Mouse (Mus musculus): ENCODE measurements around the gene Ttc28. TPM values are rescaled to one million over a fixed set of nuclear protein-coding genes. Genes with fewer than 3 reads are reported as not detected.

Ttc28 gene
- polyA plus RNA-seq, 1 experiment from 2014 or later, result 0.85 TPM

DNA sequence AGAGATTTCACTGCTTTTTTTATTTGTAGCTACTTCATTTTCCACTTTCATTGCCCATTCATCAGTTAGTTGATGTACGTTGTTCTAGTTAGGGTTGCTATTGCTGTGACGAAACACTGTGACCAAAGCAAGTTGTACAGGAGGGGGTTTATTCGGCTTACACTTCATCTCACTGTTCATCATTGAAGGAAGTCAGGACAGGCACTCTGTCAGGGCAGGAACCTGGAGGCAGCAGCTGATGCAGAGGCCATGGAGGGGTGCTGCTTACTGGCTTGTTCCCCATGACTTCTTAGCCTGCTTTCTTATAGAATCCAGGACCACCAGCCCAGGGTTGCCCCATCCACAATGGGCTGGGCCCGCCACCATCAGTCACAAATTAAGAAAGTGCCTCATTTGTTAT, 19.2 kb downstream of the Ttc28 start:
- H3K36me3 ChIP-seq (ENCODE audit: control insufficient read depth, insufficient read depth), result no peaks in the 10 kb centered on the region
- no peak overlapping the region for H3K4me3 ChIP-seq (ENCODE audit: low read depth, low read length)
- no peaks in the 10 kb centered on the region for H3K4me1 ChIP-seq (ENCODE audit: control insufficient read depth, low read depth, low read length)
- no peak overlapping the region for H3K4me2 ChIP-seq (ENCODE audit: low read depth, low read length)
- no peaks in the 10 kb centered on the region for H3K9me3 ChIP-seq (replicated peaks; ENCODE audit: control insufficient read depth, low read length)
- no peak for ATAC-seq (ENCODE audit: low read depth)
- H3K9ac ChIP-seq (ENCODE audit: low read depth, low read length), result no peak overlapping the region
- no peak overlapping the region for H3K27ac ChIP-seq (ENCODE audit: low read length)
- WGBS (ENCODE audit: insufficient replicate concordance), result 66% methylated on average over 4 of the region's 4 CpGs
- H3K27me3 ChIP-seq (ENCODE audit: control insufficient read depth, insufficient read depth, low read depth, low read length), result no peaks in the 10 kb centered on the region

DNA sequence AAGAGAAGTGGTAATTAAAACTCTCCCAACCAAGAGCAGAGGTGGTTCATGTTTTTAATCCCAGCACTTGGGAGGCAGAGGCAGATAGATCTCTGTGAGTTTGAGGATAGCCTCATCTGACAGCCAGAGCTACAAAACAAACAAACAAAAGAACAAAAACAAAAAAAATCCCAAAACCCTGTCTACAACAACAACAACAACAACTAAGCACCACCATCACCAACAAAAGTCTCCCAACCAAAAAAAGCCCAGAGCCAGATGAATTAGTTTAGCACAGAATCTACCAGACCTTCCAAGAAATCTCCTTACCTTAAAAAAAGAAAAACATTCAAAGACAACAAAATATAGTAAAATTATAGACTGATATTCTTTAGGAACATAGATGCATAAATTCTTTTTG, 20.7 kb downstream of the Ttc28 start:
- Histone ChIP-seq H3K36me3 (ENCODE audit: control insufficient read depth, insufficient read depth) (no peaks in the 10 kb centered on the region), H3K27ac (ENCODE audit: low read length) (no peak overlapping the region), H3K4me2 (ENCODE audit: low read depth, low read length) (no peak overlapping the region), H3K27me3 (ENCODE audit: control insufficient read depth, insufficient read depth, low read depth, low read length) (no peaks in the 10 kb centered on the region), H3K4me1 (ENCODE audit: control insufficient read depth, low read depth, low read length) (no peaks in the 10 kb centered on the region), H3K9ac (ENCODE audit: low read depth, low read length) (no peak overlapping the region), H3K4me3 (ENCODE audit: low read depth, low read length) (no peak overlapping the region), H3K9me3 (replicated peaks; ENCODE audit: control insufficient read depth, low read length) (no peaks in the 10 kb centered on the region)
- ATAC-seq (ENCODE audit: low read depth), result no peak

DNA sequence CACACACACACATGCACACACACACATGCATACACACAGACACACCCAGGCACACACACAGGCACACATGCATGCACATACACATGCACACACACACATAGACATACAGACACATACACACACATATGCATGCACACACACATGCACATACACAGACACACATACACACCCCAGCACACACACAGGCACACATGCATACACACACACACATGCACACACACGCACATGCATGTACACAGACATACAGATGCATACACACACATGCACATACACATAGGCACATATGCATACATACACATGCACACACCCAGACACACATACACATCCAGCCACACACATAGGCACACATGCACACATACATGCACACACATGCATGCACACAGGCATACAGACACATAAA, 27.1 kb downstream of the Ttc28 start:
- no peaks in the 10 kb centered on the region for H3K27me3 ChIP-seq (ENCODE audit: control insufficient read depth, insufficient read depth, low read depth, low read length)
- H3K36me3 ChIP-seq (ENCODE audit: control insufficient read depth, insufficient read depth), result no peaks in the 10 kb centered on the region
- WGBS (ENCODE audit: insufficient replicate concordance), result 83% methylated on average over 1 of the region's 1 CpGs
- no peaks in the 10 kb centered on the region for H3K9me3 ChIP-seq (replicated peaks; ENCODE audit: control insufficient read depth, low read length)
- H3K4me1 ChIP-seq (ENCODE audit: control insufficient read depth, low read depth, low read length), result no peaks in the 10 kb centered on the region
- no peak overlapping the region for H3K27ac ChIP-seq (ENCODE audit: low read length)
- H3K4me2 ChIP-seq (ENCODE audit: low read depth, low read length), result no peak overlapping the region
- no peak for ATAC-seq (ENCODE audit: low read depth)
- H3K9ac ChIP-seq (ENCODE audit: low read depth, low read length), result no peak overlapping the region
- H3K4me3 ChIP-seq (ENCODE audit: low read depth, low read length), result no peak overlapping the region

DNA sequence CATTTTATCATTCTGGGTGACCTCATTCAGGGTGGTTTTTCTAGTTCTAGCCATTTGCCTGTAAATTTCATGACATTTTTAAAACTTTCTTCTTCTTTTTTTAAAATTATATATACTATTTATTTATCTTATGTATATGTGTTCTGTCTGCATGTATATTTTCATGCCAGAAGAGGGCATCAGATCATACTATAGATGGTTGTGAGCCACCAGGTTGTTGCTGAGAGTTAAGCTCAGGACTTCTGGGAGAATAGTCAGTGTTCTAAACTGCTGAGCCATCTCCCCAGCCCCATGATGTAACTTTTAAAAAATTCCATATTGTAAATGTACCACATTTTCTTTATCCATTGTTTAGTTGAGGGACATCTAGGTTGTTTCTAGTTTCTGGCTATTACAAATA, 29.3 kb downstream of the Ttc28 start:
- no peak for ATAC-seq (ENCODE audit: low read depth)
- Histone ChIP-seq H3K36me3 (ENCODE audit: control insufficient read depth, insufficient read depth) (no peaks in the 10 kb centered on the region), H3K4me1 (ENCODE audit: control insufficient read depth, low read depth, low read length) (no peaks in the 10 kb centered on the region)

DNA sequence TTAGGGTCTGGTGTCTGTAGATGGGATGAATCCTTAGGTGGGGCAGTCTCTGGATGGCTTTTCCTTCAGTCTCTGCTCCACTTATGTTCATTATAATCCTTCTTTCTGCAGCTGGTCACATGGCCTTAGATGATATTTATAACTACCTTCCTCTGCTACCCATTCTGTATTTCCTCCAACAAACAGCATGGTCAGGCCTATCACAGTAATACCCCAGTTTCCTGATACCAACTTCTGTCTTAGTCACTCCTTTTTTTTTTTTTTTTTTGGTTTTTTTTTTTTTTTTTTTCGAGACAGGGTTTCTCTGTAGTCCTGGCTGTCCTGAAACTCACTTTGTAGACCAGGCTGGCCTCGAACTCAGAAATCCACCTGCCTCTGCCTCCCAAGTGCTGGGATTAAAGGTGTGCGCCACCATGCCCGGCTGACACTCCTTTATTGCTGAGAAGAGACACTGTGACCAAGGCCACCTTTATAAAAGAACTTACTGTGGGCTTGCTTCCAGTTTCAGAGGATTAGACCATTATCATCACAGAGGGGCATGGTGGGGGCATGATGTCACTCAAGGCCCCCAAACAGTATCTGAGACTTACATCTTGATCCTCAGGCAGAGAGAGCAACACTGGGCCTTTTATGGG, 30.5 kb downstream of the Ttc28 start:
- H3K4me1 ChIP-seq (ENCODE audit: control insufficient read depth, low read depth, low read length), result no peaks in the 10 kb centered on the region
- WGBS (ENCODE audit: insufficient replicate concordance), result 61% methylated on average over 4 of the region's 4 CpGs
- no peak overlapping the region for H3K4me3 ChIP-seq (ENCODE audit: low read depth, low read length)
- ATAC-seq (ENCODE audit: low read depth), result no peak
- no peak overlapping the region for H3K4me2 ChIP-seq (ENCODE audit: low read depth, low read length)
- H3K27me3 ChIP-seq (ENCODE audit: control insufficient read depth, insufficient read depth, low read depth, low read length), result no peaks in the 10 kb centered on the region
- no peak overlapping the region for H3K9ac ChIP-seq (ENCODE audit: low read depth, low read length)
- no peaks in the 10 kb centered on the region for H3K9me3 ChIP-seq (replicated peaks; ENCODE audit: control insufficient read depth, low read length)
- no peak overlapping the region for H3K27ac ChIP-seq (ENCODE audit: low read length)
- H3K36me3 ChIP-seq (ENCODE audit: control insufficient read depth, insufficient read depth), result no peaks in the 10 kb centered on the region

More for the DNA sequence above, 29.3 kb downstream of the Ttc28 start:
- no peaks in the 10 kb centered on the region for H3K27me3 ChIP-seq (ENCODE audit: control insufficient read depth, insufficient read depth, low read depth, low read length)
- no peak overlapping the region for H3K9ac ChIP-seq (ENCODE audit: low read depth, low read length)
- no peaks in the 10 kb centered on the region for H3K9me3 ChIP-seq (replicated peaks; ENCODE audit: control insufficient read depth, low read length)
- H3K4me2 ChIP-seq (ENCODE audit: low read depth, low read length), result no peak overlapping the region
- no peak overlapping the region for H3K4me3 ChIP-seq (ENCODE audit: low read depth, low read length)
- no peak overlapping the region for H3K27ac ChIP-seq (ENCODE audit: low read length)

DNA sequence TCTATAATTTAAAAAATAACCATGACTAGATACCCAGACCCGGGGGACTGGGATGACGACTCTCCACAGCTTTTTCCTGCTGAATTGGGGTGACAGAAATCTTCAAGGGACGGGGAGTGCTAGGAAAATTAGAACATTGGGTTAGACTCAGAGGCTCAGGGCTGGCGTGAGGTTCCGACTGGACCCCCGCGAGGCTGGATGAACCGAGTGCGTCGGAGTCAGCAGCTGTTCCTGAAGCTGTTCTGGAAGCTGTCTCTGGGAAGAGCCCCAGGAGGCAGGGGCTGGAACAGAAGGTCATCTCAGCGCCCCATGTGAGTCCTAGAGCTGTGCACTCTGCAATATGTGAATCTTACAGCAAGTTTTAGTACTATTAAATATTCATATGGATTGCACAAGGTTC, 35.3 kb downstream of the Ttc28 start:
- H3K4me1 ChIP-seq (ENCODE audit: control insufficient read depth, low read depth, low read length), result no peaks in the 10 kb centered on the region
- no peak for ATAC-seq (ENCODE audit: low read depth)
- WGBS (ENCODE audit: insufficient replicate concordance), result 71% methylated on average over 11 of the region's 11 CpGs

DNA sequence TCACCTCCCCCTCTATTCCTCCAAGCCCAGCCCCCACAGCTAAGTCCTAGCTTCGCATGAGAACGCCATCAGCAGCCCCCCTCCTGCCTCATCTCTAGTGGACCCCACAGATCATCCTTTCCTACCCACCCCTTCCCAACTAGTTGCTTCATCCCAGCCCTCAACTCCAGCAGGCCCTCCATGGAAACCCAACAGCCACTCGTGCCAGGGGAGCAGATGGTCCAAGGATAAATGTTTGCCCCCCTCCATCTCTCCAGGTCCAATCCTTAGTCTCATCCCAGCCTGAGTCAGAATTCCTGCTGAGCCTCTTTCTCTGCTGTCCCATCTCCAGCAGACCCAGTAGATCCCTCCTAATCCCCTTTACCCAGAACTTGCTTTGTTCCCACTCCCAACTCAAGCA, 36.6 kb downstream of the Ttc28 start:
- Histone ChIP-seq H3K4me1 (ENCODE audit: control insufficient read depth, low read depth, low read length) (no peaks in the 10 kb centered on the region), H3K9me3 (replicated peaks; ENCODE audit: control insufficient read depth, low read length) (no peaks in the 10 kb centered on the region), H3K9ac (ENCODE audit: low read depth, low read length) (no peak overlapping the region), H3K4me3 (ENCODE audit: low read depth, low read length) (no peak overlapping the region), H3K36me3 (ENCODE audit: control insufficient read depth, insufficient read depth) (no peaks in the 10 kb centered on the region), H3K27me3 (ENCODE audit: control insufficient read depth, insufficient read depth, low read depth, low read length) (no peaks in the 10 kb centered on the region), H3K4me2 (ENCODE audit: low read depth, low read length) (no peak overlapping the region), H3K27ac (ENCODE audit: low read length) (no peak overlapping the region)
- no peak for ATAC-seq (ENCODE audit: low read depth)
- 54% methylated on average over 3 of the region's 3 CpGs for WGBS (ENCODE audit: insufficient replicate concordance)

More for the DNA sequence above, 35.3 kb downstream of the Ttc28 start:
- H3K9ac ChIP-seq (ENCODE audit: low read depth, low read length), result no peak overlapping the region
- no peaks in the 10 kb centered on the region for H3K36me3 ChIP-seq (ENCODE audit: control insufficient read depth, insufficient read depth)
- H3K27ac ChIP-seq (ENCODE audit: low read length), result no peak overlapping the region
- H3K27me3 ChIP-seq (ENCODE audit: control insufficient read depth, insufficient read depth, low read depth, low read length), result no peaks in the 10 kb centered on the region
- H3K9me3 ChIP-seq (replicated peaks; ENCODE audit: control insufficient read depth, low read length), result no peaks in the 10 kb centered on the region
- H3K4me3 ChIP-seq (ENCODE audit: low read depth, low read length), result no peak overlapping the region
- no peak overlapping the region for H3K4me2 ChIP-seq (ENCODE audit: low read depth, low read length)

DNA sequence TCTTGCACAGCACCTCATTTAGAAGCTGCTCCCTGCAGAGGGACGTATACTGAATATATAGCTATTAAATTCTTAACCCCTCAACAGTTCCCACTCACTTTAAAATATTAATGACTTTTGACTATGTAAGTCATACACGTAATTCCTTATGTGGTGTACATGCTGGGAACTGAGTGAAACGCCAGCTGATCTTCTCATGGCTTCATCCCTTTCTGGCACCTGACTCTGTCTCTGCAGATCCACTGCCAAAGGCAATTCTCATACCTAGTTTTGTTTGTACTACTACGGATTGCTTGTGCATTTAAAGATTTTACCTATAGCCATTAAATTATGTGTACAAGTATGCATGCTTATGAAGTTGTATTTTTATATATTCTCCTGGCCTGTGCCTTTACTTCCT, 39.9 kb downstream of the Ttc28 start:
- H3K4me2 ChIP-seq (ENCODE audit: low read depth, low read length), result no peak overlapping the region
- H3K4me3 ChIP-seq (ENCODE audit: low read depth, low read length), result no peak overlapping the region
- H3K4me1 ChIP-seq (ENCODE audit: control insufficient read depth, low read depth, low read length), result no peaks in the 10 kb centered on the region
- H3K36me3 ChIP-seq (ENCODE audit: control insufficient read depth, insufficient read depth), result no peaks in the 10 kb centered on the region
- no peaks in the 10 kb centered on the region for H3K9me3 ChIP-seq (replicated peaks; ENCODE audit: control insufficient read depth, low read length)
- no peak for ATAC-seq (ENCODE audit: low read depth)
- no peaks in the 10 kb centered on the region for H3K27me3 ChIP-seq (ENCODE audit: control insufficient read depth, insufficient read depth, low read depth, low read length)
- no peak overlapping the region for H3K9ac ChIP-seq (ENCODE audit: low read depth, low read length)
- WGBS (ENCODE audit: insufficient replicate concordance), result 54% methylated on average over 4 of the region's 4 CpGs
- H3K27ac ChIP-seq (ENCODE audit: low read length), result no peak overlapping the region

DNA sequence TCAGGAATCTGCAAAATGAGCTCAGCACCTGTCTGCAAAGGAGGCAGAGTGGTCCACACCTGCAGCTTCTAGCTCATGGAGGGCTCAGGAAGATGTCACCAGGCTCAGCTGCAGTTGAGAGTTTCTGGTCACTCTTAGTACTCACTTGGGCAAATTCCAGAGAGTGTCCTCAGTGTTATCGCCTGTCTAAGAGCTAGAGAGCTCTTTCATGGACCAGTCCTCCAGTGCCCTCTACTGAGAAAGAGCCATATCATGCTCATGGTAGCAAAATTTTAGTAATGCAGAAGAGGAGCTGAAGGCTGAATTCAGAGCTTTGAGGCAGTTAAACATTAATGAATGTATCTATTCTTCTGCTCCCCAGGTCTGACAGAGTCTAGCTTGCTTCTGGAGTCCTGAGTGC, 43.7 kb downstream of the Ttc28 start:
- 36% methylated on average over 1 of the region's 1 CpGs for WGBS (ENCODE audit: insufficient replicate concordance)
- H3K4me2 ChIP-seq (ENCODE audit: low read depth, low read length), result no peak overlapping the region
- H3K27me3 ChIP-seq (ENCODE audit: control insufficient read depth, insufficient read depth, low read depth, low read length), result no peaks in the 10 kb centered on the region
- no peak overlapping the region for H3K27ac ChIP-seq (ENCODE audit: low read length)
- no peak; the same call in 1 of the 2 replicates for ATAC-seq (ENCODE audit: low read depth)
- H3K4me3 ChIP-seq (ENCODE audit: low read depth, low read length), result no peak overlapping the region
- H3K36me3 ChIP-seq (ENCODE audit: control insufficient read depth, insufficient read depth), result no peaks in the 10 kb centered on the region
- no peaks in the 10 kb centered on the region for H3K9me3 ChIP-seq (replicated peaks; ENCODE audit: control insufficient read depth, low read length)
- H3K9ac ChIP-seq (ENCODE audit: low read depth, low read length), result no peak overlapping the region
- no peaks in the 10 kb centered on the region for H3K4me1 ChIP-seq (ENCODE audit: control insufficient read depth, low read depth, low read length)

Measured in liver, embryonic 16.5 days (tissue).